Mouse (Mus musculus): ENCODE results near the gene Caln1.

GRCm38 (mm10) chr5:130586257-130586656 is 217.0 kb downstream of the Caln1 start:
- TF ChIP-seq CTCF (IDR thresholded peaks at IDR 0.05; ENCODE audit: low read depth) = peak; percentile 20; the same call in 1 of the 2 replicates
- TF ChIP-seq EP300 (IDR thresholded peaks at IDR 0.05; ENCODE audit: low read depth) = no peak

Measured in liver, embryonic 14.5 days (tissue).